Mouse (Mus musculus) left cerebral cortex, postnatal 4 days (tissue): ENCODE data around the gene Akr7a5. TPM values are rescaled to one million over a fixed set of nuclear protein-coding genes. Genes with fewer than 3 reads are reported as not detected.
A peak's percentile ranks its signal among the peaks of the same experiment; 100 is the strongest.

ENCODE experiments used
- DNase-seq: peaks from one replicate; pipeline ENCODE4 v3.0.0-alpha.2; 2022
- intact Hi-C: fragments of 180-260 bp; cut with DNase I; formaldehyde crosslinking; loops from one replicate; pipeline ENCODE4 v1.15.1; 2025
- microRNA-seq: library from miRNA; unstranded; fragments of <30 nt; microRNA quantifications from one replicate; pipeline ENCODE4 v1.2.0, GENCODE M21; 2022
- total RNA-seq, 2 experiments: library from RNA; stranded (reverse); gene quantifications; 2 replicates each; pipeline ENCODE4 v1.2.3; 2021

Gene Akr7a5
- total RNA-seq, 2 experiments from 2014 or later: 24.9 to 26.4 TPM

DNA sequence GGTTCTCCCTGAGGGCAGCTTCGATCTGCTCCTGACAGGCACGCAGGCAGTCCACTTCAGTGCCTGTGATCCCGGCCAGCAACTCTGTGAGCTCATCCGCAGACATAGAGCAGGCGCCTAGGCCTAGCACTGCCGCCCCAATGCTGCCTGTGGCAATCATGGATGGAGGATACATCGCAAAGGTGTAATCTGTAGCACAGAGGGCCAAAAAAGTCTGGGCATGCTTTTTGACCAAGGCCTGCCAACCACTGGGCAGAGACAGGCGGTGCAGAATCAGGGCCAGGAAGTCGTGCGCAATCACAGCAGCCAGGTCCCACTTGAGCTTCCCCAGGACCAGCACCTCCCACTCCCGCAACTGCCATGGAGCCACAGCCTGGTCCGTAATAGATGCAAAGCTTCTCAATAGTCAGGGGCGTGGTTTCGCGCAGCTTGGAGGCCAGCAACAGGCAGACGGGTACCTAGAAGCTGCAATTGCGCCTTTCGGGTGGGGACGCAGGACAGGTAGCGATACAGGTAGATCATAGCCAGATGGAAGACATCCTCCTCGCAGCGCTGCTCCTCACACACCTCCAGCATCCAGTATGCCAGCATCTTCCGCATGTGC lies 35.0 kb downstream of the Akr7a5 start:
- intact Hi-C loops: no loop called here
- no peak for DNase-seq

DNA sequence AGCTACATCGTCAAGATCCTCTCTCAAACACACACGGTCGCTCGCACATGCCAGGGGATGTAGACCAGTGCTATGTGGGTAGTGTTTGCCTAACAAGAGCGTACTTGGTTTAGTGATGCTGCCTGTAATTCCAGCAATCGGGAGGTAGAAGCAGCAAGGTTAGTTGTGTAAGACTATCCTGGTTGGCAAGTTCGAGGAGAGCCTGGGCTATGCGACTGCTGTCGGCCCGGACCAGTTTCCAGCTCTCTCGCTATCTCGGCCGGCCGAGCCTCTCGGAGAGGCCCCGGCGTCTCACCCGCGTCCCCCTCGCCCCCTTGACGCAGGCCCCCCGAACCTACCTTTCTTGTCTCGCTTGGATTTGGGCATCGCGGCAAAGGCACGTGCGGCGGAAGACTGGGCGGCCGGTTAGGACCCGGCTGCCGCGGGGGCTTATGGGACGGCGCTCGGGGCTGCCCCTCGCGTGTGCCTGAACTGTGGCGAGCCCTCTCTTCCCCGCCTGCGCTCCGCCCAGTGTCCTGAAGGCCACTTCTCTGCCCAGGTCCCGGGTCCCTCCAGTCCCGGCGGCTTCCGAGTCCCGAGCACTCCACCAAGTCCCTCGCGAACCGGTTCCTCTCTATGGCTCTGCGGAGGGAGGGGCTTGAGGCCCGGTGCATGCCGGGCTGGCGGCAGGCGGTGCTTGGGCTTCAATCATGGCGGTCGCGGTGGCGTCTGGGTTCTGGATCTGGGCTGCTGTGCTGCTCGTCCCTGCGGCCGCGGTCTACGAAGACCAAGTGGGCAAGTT lies 41.6 kb downstream of the Akr7a5 start, which contains the start of the genes Mrto4, Emc1 and Ubr4:
TSS of gene Mrto4 (minus strand) at position 646 of the 781 bp plus-strand sequence.
TSS of gene Emc1 (plus strand) at position 657 of the 781 bp plus-strand sequence.
TSS of gene Ubr4 (plus strand) at position 679 of the 781 bp plus-strand sequence.
- intact Hi-C loops: no loop called here
- DNase-seq: peak; percentile 82

- intact Hi-C loops: no loop called here
- no peak for DNase-seq
Measured at GRCm38 (mm10) chr4:139352832-139353231, 42.3 kb downstream of the Akr7a5 start.

DNA sequence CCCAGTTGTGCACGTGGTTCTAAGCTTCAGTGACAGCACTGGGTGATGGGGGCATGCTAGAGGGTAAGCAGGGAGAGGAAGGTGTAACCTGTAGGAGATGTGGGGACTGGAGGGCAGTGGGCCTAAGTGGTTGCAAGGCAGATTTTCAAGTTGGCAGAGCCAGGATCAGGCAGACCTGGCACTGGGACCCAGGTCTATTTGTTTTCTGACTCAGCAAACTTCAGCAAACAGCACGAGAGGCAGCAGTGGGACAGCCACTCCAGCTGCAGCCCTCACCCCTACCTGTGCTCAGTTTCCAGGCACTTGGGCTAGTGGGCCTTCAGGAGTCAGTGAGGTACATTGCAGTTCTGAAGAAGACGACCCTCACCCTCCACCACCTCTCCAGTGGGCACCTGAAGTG lies 46.7 kb downstream of the Akr7a5 start:
- DNase-seq: no peak
- intact Hi-C loops: no loop called here

DNA sequence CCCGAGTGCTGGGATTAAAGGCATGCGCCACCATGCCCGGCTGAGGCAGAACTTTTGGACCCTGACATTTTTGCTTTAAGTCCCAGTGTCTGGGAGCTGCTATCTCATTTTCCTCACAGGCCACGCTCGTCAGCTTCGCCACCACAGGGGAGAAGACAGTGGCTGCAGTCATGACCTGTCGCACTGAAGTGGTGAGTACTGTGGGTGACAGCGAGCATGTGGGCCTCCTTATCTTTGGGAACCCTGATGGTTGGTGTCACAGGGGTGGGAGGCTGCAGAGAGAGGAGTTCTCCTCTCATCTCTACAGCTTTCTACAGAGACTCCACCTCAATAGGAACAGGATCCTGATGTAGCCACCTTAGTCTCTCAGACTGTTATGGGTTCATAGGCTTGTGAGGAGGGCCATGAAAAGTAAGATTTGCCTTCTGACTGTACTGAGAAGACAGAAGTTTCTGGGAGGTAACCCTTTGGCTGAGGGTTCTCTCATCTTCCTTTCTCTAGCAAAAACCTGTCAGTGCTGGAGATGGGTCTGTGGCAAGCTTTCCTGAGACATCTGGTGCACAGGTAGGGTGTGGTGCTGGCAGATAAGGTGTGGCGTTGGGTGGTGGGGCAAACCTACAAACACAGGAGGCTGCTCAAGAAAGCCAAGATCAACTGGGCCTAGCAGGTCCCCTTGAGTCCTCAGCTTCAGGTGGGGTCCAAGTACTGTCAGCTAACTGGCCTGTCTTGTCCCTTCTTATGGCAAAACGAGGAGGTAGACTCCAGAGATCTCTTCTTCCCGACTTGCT lies 50.4 kb downstream of the Akr7a5 start:
- DNase-seq: no peak
- intact Hi-C loops: no loop called here

GRCm38 (mm10) chr4:139367336-139367735 lies 56.8 kb downstream of the Akr7a5 start:
- intact Hi-C loops: no loop called here
- DNase-seq: no peak

Small RNA genes lying within 50 kb of the gene (microRNA-seq; reads per million reads assigned to microRNA genes)
- gene Gm24245 (not detected), gene Gm25732 (not detected)

Other genes starting within 250 kb of the Akr7a5 start
- gene Htr6, start 235.2 kb upstream of the Akr7a5 start, total RNA-seq: 1 to 10 TPM; 4.1 to 5.1 TPM
- 10 to 100 TPM; 32.8 to 38.3 TPM for gene Nbl1, start 217.8 kb upstream of the Akr7a5 start, total RNA-seq
- gene Minos1, start 179.6 kb upstream of the Akr7a5 start, total RNA-seq: 100 to 1,000 TPM; 184 TPM
- 100 to 1,000 TPM; 298 to 302 TPM for gene Capzb, start 117.8 kb upstream of the Akr7a5 start, total RNA-seq
- gene Pqlc2, start within 50 bp of the Akr7a5 start, total RNA-seq: 10 to 100 TPM; 12.7 to 12.9 TPM
- gene Mrto4, start 41.8 kb downstream of the Akr7a5 start, total RNA-seq: 10 to 100 TPM; 60.1 to 65.3 TPM
- 10 to 100 TPM; 70.7 to 80.4 TPM for gene Emc1, start 41.8 kb downstream of the Akr7a5 start, total RNA-seq
- 100 to 1,000 TPM; 176 to 185 TPM for gene Ubr4, start 41.9 kb downstream of the Akr7a5 start, total RNA-seq
- 10 to 100 TPM; 24.2 to 26.3 TPM for gene Iffo2, start 219.8 kb downstream of the Akr7a5 start, total RNA-seq